Mouse (Mus musculus): Measurements from ENCODE around the gene Slc4a8. TPM values are rescaled to one million over a fixed set of nuclear protein-coding genes. Genes with fewer than 3 reads are reported as not detected.

Slc4a8 gene
- polyA plus RNA-seq, 1 experiment from 2014 or later = 1.0 TPM

GRCm38 (mm10) chr15:100728586-100728985, 33.0 kb upstream of the Slc4a8 start:
- Histone ChIP-seq H3K4me1 (ENCODE audit: insufficient read depth) (peaks cover 10% of the 10 kb centered on the region), H3K9me3 (ENCODE audit: low read length) (no peaks in the 10 kb centered on the region), H3K4me2 (ENCODE audit: low read depth, low read length) (peak overlapping the region; percentile 70), H3K4me3 (ENCODE audit: low read depth, low read length) (peak overlapping the region; percentile 43), H3K27me3 (ENCODE audit: insufficient read depth, low read length) (peaks cover 33% of the 10 kb centered on the region), H3K9ac (replicated peaks) (peak overlapping the region; percentile 39; the same call in 1 of the 2 replicates), H3K36me3 (replicated peaks; ENCODE audit: insufficient read depth, low read length) (no peaks in the 10 kb centered on the region), H3K27ac (ENCODE audit: low read depth) (no peak overlapping the region)
- TF ChIP-seq EP300 (IDR thresholded peaks at IDR 0.05; ENCODE audit: low read depth) = no peak
- no peak for TF ChIP-seq CTCF (IDR thresholded peaks at IDR 0.05; ENCODE audit: low read depth)
- 22% methylated on average over 9 of the region's 9 CpGs for WGBS (ENCODE audit: insufficient replicate concordance)
- peak; percentile 24; the same call in 1 of the 2 replicates for ATAC-seq
- no peak for DNase-seq

DNA sequence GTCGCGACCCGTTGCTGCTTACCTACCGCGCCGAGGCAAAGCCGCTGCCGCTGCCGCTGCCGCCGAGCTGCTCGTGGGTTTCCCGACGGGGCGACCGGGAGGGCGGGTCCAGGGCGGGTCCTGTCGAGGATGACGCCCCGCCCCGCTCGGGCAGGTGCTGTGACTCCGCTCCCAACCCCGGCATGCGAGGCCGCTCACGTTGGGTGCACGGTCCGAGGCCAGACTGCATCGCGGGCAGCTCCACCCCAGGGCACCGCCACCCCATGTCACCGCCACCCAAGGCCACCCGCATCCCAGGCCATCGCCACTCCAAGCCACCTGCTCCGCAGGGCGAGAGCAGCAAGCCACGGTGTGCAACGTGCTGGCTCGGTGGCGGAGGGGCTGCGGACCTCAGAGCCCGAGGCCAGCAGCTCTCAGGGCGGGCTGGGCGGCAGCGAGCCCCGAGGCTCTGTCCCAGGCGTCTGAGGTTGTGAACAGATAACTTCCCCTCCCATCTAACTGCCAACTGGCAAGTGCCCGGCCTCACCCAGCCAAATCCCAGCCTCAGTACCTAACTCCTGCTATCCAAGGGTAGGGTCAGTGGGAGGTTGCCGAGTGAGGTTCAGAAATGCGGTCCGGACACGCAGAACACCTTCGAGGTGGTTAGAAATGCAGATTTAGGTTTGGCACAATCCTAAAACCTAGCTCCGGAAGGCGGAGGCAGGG, 32.1 kb upstream of the Slc4a8 start, which contains the start of gene Galnt6:
Galnt6 (minus strand) TSS at position 96 of the 705 bp plus-strand sequence.
- peak within 1 kb of the TSS; percentile 70 for H3K4me2 ChIP-seq (ENCODE audit: low read depth, low read length)
- DNase-seq (peak; percentile 74), ATAC-seq (peak; percentile 41)
- peaks cover 10% of the 10 kb centered on the region for H3K4me1 ChIP-seq (ENCODE audit: insufficient read depth)
- WGBS (ENCODE audit: insufficient replicate concordance) = 11% methylated on average over 49 of the region's 57 CpGs
- TF ChIP-seq CTCF (IDR thresholded peaks at IDR 0.05; ENCODE audit: low read depth) (no peak), EP300 (IDR thresholded peaks at IDR 0.05; ENCODE audit: low read depth) (no peak)
- H3K9ac ChIP-seq (replicated peaks) = peak within 1 kb of the TSS; percentile 39; the same call in 1 of the 2 replicates
- no peaks in the 10 kb centered on the region for H3K9me3 ChIP-seq (ENCODE audit: low read length)
- no peaks in the 10 kb centered on the region for H3K36me3 ChIP-seq (replicated peaks; ENCODE audit: insufficient read depth, low read length)
- H3K27me3 ChIP-seq (ENCODE audit: insufficient read depth, low read length) = peaks cover 33% of the 10 kb centered on the region
- H3K4me3 ChIP-seq (ENCODE audit: low read depth, low read length) = peak within 1 kb of the TSS; percentile 43
- H3K27ac ChIP-seq (ENCODE audit: low read depth) = no peak within 1 kb of the TSS

GRCm38 (mm10) chr15:100731081-100731480, 30.5 kb upstream of the Slc4a8 start:
- ATAC-seq (no peak), DNase-seq (no peak)
- H3K9me3 ChIP-seq (ENCODE audit: low read length) = no peaks in the 10 kb centered on the region
- H3K4me3 ChIP-seq (ENCODE audit: low read depth, low read length) = no peak overlapping the region
- no peak overlapping the region for H3K9ac ChIP-seq (replicated peaks)
- TF ChIP-seq EP300 (IDR thresholded peaks at IDR 0.05; ENCODE audit: low read depth) (no peak), CTCF (IDR thresholded peaks at IDR 0.05; ENCODE audit: low read depth) (no peak)
- 44% methylated on average over 9 of the region's 9 CpGs for WGBS (ENCODE audit: insufficient replicate concordance)
- H3K4me2 ChIP-seq (ENCODE audit: low read depth, low read length) = no peak overlapping the region
- peaks cover 33% of the 10 kb centered on the region for H3K27me3 ChIP-seq (ENCODE audit: insufficient read depth, low read length)
- no peak overlapping the region for H3K27ac ChIP-seq (ENCODE audit: low read depth)
- peaks cover 19% of the 10 kb centered on the region for H3K4me1 ChIP-seq (ENCODE audit: insufficient read depth)
- no peaks in the 10 kb centered on the region for H3K36me3 ChIP-seq (replicated peaks; ENCODE audit: insufficient read depth, low read length)

- Histone ChIP-seq H3K36me3 (replicated peaks; ENCODE audit: insufficient read depth, low read length) (no peaks in the 10 kb centered on the region), H3K4me3 (ENCODE audit: low read depth, low read length) (no peak overlapping the region), H3K9me3 (ENCODE audit: low read length) (no peaks in the 10 kb centered on the region), H3K4me2 (ENCODE audit: low read depth, low read length) (no peak overlapping the region), H3K27ac (ENCODE audit: low read depth) (no peak overlapping the region), H3K27me3 (ENCODE audit: insufficient read depth, low read length) (peaks cover 33% of the 10 kb centered on the region), H3K4me1 (ENCODE audit: insufficient read depth) (peaks cover 22% of the 10 kb centered on the region), H3K9ac (replicated peaks) (no peak overlapping the region)
- TF ChIP-seq CTCF (IDR thresholded peaks at IDR 0.05; ENCODE audit: low read depth) (no peak), EP300 (IDR thresholded peaks at IDR 0.05; ENCODE audit: low read depth) (no peak)
- 24% methylated on average over 5 of the region's 5 CpGs for WGBS (ENCODE audit: insufficient replicate concordance)
- DNase-seq (no peak), ATAC-seq (no peak)
Measured at GRCm38 (mm10) chr15:100732580-100732979, 29.0 kb upstream of the Slc4a8 start.

DNA sequence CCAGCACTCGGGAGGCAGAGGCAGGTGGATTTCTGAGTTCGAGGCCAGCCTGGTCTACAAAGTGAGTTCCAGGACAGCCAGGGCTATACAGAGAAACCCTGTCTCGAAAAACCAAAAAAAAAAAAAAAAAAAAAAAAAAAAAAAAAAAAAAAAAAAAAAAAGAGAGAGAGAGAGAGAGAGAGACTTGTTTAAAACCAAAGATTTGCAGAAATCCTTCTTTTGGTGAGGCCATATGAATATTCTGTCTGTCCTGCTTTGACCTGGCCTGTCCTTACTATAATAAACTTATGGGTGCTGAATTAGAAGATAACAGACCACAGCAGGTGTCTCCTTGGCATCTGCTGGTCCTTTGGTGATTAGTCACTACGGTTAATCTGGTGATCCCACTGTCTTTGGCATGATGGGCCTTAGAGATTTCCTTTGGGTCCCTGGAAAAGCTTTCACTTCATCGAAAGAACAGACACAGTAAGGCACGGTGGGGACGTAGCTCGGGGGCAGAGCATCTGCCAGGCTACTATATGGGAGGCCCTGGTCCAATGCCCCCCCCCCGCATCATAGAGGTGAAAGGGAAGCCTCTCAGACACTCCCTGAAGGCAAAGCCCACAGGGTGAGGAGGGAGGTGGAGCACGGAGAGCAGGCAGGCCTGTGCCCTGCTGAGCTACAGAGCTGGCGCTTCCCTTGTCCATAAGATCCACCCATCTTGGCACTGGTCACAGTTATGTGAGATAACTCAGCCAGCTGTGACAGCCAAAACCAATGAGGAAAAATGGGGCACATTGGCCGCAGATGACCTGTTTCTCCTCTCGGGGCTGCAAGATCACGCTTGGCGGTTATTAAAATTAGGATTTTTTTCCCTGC, 26.2 kb upstream of the Slc4a8 start:
- Histone ChIP-seq H3K4me1 (ENCODE audit: insufficient read depth) (peaks cover 23% of the 10 kb centered on the region), H3K9ac (replicated peaks) (no peak overlapping the region), H3K9me3 (ENCODE audit: low read length) (no peaks in the 10 kb centered on the region), H3K27ac (ENCODE audit: low read depth) (peak overlapping the region; percentile 12; the same call in 1 of the 2 replicates), H3K4me2 (ENCODE audit: low read depth, low read length) (peak overlapping the region; percentile 20), H3K4me3 (ENCODE audit: low read depth, low read length) (no peak overlapping the region), H3K36me3 (replicated peaks; ENCODE audit: insufficient read depth, low read length) (no peaks in the 10 kb centered on the region), H3K27me3 (ENCODE audit: insufficient read depth, low read length) (peaks cover 7% of the 10 kb centered on the region)
- DNase-seq (peak; percentile 35), ATAC-seq (peak; percentile 32; the same call in 1 of the 2 replicates)
- 59% methylated on average over 14 of the region's 15 CpGs for WGBS (ENCODE audit: insufficient replicate concordance)
- TF ChIP-seq CTCF (IDR thresholded peaks at IDR 0.05; ENCODE audit: low read depth) = no peak
- TF ChIP-seq EP300 (IDR thresholded peaks at IDR 0.05; ENCODE audit: low read depth) = peak; percentile 90

DNA sequence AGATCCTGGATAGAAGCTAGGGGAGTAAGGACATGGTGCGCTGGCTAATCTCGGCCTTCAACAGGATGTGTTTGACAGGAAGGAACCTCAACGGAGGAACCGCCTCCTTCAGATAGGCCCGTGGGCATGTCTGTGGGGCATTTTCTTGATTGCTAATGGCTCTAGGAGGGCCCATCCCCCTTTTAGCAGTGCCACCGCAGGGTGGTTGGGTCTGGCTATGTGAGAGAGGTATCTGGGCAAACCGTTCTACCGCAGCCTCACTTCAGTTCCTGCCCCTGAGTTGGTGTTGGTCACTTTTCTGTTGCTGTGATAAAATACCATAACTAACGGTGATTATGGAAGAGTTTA, 25.6 kb upstream of the Slc4a8 start:
- H3K9ac ChIP-seq (replicated peaks) = no peak overlapping the region
- H3K4me3 ChIP-seq (ENCODE audit: low read depth, low read length) = no peak overlapping the region
- no peaks in the 10 kb centered on the region for H3K36me3 ChIP-seq (replicated peaks; ENCODE audit: insufficient read depth, low read length)
- no peaks in the 10 kb centered on the region for H3K9me3 ChIP-seq (ENCODE audit: low read length)
- H3K27ac ChIP-seq (ENCODE audit: low read depth) = peak overlapping the region; percentile 12; the same call in 1 of the 2 replicates
- DNase-seq (no peak), ATAC-seq (peak; percentile 20; the same call in 1 of the 2 replicates)
- TF ChIP-seq CTCF (IDR thresholded peaks at IDR 0.05; ENCODE audit: low read depth) = no peak
- TF ChIP-seq EP300 (IDR thresholded peaks at IDR 0.05; ENCODE audit: low read depth) = no peak
- 39% methylated on average over 9 of the region's 9 CpGs for WGBS (ENCODE audit: insufficient replicate concordance)
- peaks cover 2% of the 10 kb centered on the region; the same call in 1 of the 2 replicates for H3K27me3 ChIP-seq (ENCODE audit: insufficient read depth, low read length)
- H3K4me1 ChIP-seq (ENCODE audit: insufficient read depth) = peaks cover 23% of the 10 kb centered on the region
- peak overlapping the region; percentile 20; the same call in 1 of the 2 replicates for H3K4me2 ChIP-seq (ENCODE audit: low read depth, low read length)

Data from liver, postnatal 0 days (tissue).